Mouse (Mus musculus): Measurements from ENCODE around the gene Slc11a2. TPM values are rescaled to one million over a fixed set of nuclear protein-coding genes. Genes with fewer than 3 reads are reported as not detected.
A peak's percentile ranks its signal among the peaks of the same experiment; 100 is the strongest.

Slc11a2 gene
- polyA plus RNA-seq, 1 experiment from 2014 or later, result 22.0 TPM

- H3K36me3 ChIP-seq, result no peaks in the 10 kb centered on the region
- no peak overlapping the region for H3K9ac ChIP-seq
- 45% methylated on average over 10 of the region's 10 CpGs for WGBS
- ATAC-seq (ENCODE audit: insufficient number of reproducible peaks, insufficient read depth, low FRiP score, low TSS enrichment, low read depth), result no peak
- H3K9me3 ChIP-seq, result no peaks in the 10 kb centered on the region
- H3K4me2 ChIP-seq, result no peak overlapping the region
- no peak overlapping the region for H3K27ac ChIP-seq
- H3K4me3 ChIP-seq, result no peak overlapping the region
- H3K27me3 ChIP-seq, result no peaks in the 10 kb centered on the region
- H3K4me1 ChIP-seq, result peaks cover 6% of the 10 kb centered on the region; the same call in 1 of the 2 replicates
Observed at GRCm38 (mm10) chr15:100458055-100458454, 33.2 kb upstream of the Slc11a2 start.

DNA sequence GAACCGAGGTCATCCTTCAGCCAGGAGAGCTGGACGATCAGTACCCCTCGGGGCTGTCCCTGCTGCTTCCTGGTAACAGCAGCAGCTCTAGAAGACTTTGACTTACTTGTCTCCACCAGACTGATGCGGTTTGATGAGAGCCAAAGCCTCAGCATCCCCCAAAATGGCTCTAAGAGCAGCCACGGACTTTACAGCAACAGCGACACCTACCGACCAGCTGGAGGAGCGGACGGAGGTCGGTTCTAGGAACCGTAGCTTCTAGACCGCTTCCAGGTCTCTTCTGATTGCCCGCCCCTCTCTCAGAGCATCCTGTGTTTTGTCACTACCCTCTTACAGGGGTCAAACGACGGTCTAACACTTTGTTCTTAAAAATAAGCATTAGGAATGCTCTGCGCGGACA lies 32.5 kb upstream of the Slc11a2 start:
- Histone ChIP-seq H3K4me2 (no peak overlapping the region), H3K27ac (no peak overlapping the region), H3K27me3 (no peaks in the 10 kb centered on the region), H3K9ac (no peak overlapping the region), H3K4me3 (no peak overlapping the region), H3K4me1 (peaks cover 6% of the 10 kb centered on the region; the same call in 1 of the 2 replicates), H3K36me3 (no peaks in the 10 kb centered on the region), H3K9me3 (no peaks in the 10 kb centered on the region)
- no peak for ATAC-seq (ENCODE audit: insufficient number of reproducible peaks, insufficient read depth, low FRiP score, low TSS enrichment, low read depth)
- 5% methylated on average over 17 of the region's 17 CpGs for WGBS

GRCm38 (mm10) chr15:100456356-100456991 lies 31.6 kb upstream of the Slc11a2 start:
- WGBS, result 55% methylated on average over 7 of the region's 7 CpGs
- Histone ChIP-seq H3K9ac (no peak overlapping the region), H3K9me3 (no peaks in the 10 kb centered on the region), H3K4me3 (no peak overlapping the region), H3K4me2 (no peak overlapping the region), H3K36me3 (no peaks in the 10 kb centered on the region), H3K4me1 (peaks cover 7% of the 10 kb centered on the region), H3K27ac (no peak overlapping the region), H3K27me3 (no peaks in the 10 kb centered on the region)
- ATAC-seq (ENCODE audit: insufficient number of reproducible peaks, insufficient read depth, low FRiP score, low TSS enrichment, low read depth), result no peak

GRCm38 (mm10) chr15:100452486-100452885 lies 27.6 kb upstream of the Slc11a2 start:
- H3K36me3 ChIP-seq, result no peaks in the 10 kb centered on the region
- ATAC-seq (ENCODE audit: insufficient number of reproducible peaks, insufficient read depth, low FRiP score, low TSS enrichment, low read depth), result no peak
- H3K27me3 ChIP-seq, result no peaks in the 10 kb centered on the region
- H3K9ac ChIP-seq, result no peak overlapping the region
- H3K27ac ChIP-seq, result no peak overlapping the region
- H3K4me3 ChIP-seq, result no peak overlapping the region
- 80% methylated on average over 11 of the region's 11 CpGs for WGBS
- no peaks in the 10 kb centered on the region for H3K9me3 ChIP-seq
- H3K4me2 ChIP-seq, result no peak overlapping the region
- H3K4me1 ChIP-seq, result peaks cover 13% of the 10 kb centered on the region

DNA sequence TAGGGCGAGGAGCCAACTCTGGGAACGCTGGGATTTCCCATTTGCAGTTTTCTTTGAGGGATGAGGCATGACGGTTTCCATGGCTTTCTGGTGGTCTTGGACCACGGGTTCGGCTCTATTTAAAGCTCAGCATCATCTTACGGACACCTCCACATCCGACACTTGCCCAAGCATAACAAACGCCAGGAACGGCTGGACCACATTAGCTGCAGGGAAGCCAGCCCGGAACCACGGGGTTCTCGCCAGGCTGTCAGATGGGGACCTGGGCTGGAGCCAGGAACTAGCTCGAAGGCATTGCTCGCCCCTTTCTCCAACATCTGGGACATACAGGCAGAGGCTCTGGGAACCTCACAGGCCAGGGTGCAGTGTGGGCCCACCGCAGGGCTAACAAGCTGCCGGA lies 26.4 kb upstream of the Slc11a2 start:
- no peaks in the 10 kb centered on the region for H3K9me3 ChIP-seq
- no peak for ATAC-seq (ENCODE audit: insufficient number of reproducible peaks, insufficient read depth, low FRiP score, low TSS enrichment, low read depth)
- no peaks in the 10 kb centered on the region for H3K36me3 ChIP-seq
- H3K4me3 ChIP-seq, result no peak overlapping the region
- no peak overlapping the region for H3K9ac ChIP-seq
- H3K4me2 ChIP-seq, result peak overlapping the region; percentile 20; the same call in 1 of the 2 replicates
- 32% methylated on average over 16 of the region's 16 CpGs for WGBS
- H3K27me3 ChIP-seq, result no peaks in the 10 kb centered on the region
- H3K4me1 ChIP-seq, result peaks cover 10% of the 10 kb centered on the region
- peak overlapping the region; percentile 30 for H3K27ac ChIP-seq

DNA sequence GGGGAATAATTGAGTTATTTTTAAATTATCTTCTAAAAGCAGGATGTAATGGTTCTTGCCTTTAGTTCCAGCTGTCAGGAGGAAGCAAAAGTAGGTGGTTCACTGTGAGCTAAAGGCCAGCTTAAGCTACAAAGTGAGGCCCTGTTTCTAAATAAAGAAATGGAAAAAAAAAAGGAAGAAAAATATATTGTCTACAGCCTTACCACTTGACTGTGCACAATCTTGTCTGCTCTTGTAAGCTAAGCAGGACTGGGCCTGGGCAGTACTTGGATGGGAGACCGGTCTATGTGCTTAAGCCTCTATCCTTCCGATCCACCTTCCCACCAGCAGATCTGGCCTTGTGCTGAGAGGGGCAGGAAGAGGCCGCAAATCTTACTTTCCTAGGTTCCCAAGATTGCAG lies 24.6 kb upstream of the Slc11a2 start:
- H3K36me3 ChIP-seq, result no peaks in the 10 kb centered on the region
- no peaks in the 10 kb centered on the region for H3K27me3 ChIP-seq
- H3K27ac ChIP-seq, result no peak overlapping the region
- H3K9ac ChIP-seq, result no peak overlapping the region
- 91% methylated on average over 3 of the region's 3 CpGs for WGBS
- H3K4me3 ChIP-seq, result no peak overlapping the region
- ATAC-seq (ENCODE audit: insufficient number of reproducible peaks, insufficient read depth, low FRiP score, low TSS enrichment, low read depth), result no peak
- H3K4me1 ChIP-seq, result peaks cover 10% of the 10 kb centered on the region
- no peaks in the 10 kb centered on the region for H3K9me3 ChIP-seq
- no peak overlapping the region for H3K4me2 ChIP-seq

DNA sequence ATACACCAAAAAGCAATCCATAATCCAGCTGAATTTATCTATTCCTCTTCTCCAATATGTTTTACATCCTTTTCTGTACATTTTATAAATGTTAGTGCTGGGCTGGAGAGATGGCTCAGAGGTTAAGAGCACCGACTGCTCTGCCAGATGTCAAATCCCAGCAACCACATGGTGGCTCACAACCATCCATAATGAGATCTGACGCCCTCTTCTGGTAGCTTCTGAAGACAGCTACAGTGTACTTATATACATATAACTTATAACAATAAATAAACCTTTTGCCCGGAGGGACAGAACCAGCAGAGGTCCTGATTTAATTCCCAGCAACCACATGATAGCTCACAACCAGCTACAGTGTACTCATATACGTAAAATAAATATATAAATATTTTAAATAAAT lies 23.7 kb upstream of the Slc11a2 start:
- Histone ChIP-seq H3K4me1 (peaks cover 17% of the 10 kb centered on the region), H3K9me3 (no peaks in the 10 kb centered on the region), H3K9ac (no peak overlapping the region), H3K27me3 (no peaks in the 10 kb centered on the region), H3K4me2 (no peak overlapping the region), H3K27ac (no peak overlapping the region), H3K36me3 (no peaks in the 10 kb centered on the region), H3K4me3 (no peak overlapping the region)
- no peak for ATAC-seq (ENCODE audit: insufficient number of reproducible peaks, insufficient read depth, low FRiP score, low TSS enrichment, low read depth)
- 76% methylated on average over 4 of the region's 4 CpGs for WGBS

- Histone ChIP-seq H3K27ac (no peak overlapping the region), H3K4me3 (no peak overlapping the region), H3K9ac (no peak overlapping the region), H3K9me3 (no peaks in the 10 kb centered on the region), H3K36me3 (no peaks in the 10 kb centered on the region), H3K4me1 (peaks cover 21% of the 10 kb centered on the region), H3K4me2 (no peak overlapping the region), H3K27me3 (no peaks in the 10 kb centered on the region)
- ATAC-seq (ENCODE audit: insufficient number of reproducible peaks, insufficient read depth, low FRiP score, low TSS enrichment, low read depth), result no peak
- 78% methylated on average over 2 of the region's 2 CpGs for WGBS
Observed at GRCm38 (mm10) chr15:100446887-100447286, 22.0 kb upstream of the Slc11a2 start.

GRCm38 (mm10) chr15:100443126-100443922 lies 18.5 kb upstream of the Slc11a2 start:
- no peaks in the 10 kb centered on the region for H3K27me3 ChIP-seq
- H3K9me3 ChIP-seq, result no peaks in the 10 kb centered on the region
- WGBS, result 4% methylated on average over 26 of the region's 31 CpGs
- H3K4me2 ChIP-seq, result peak overlapping the region; percentile 78
- peak; percentile 92 for ATAC-seq (ENCODE audit: insufficient number of reproducible peaks, insufficient read depth, low FRiP score, low TSS enrichment, low read depth)
- H3K27ac ChIP-seq, result peak overlapping the region; percentile 94
- peak overlapping the region; percentile 72 for H3K9ac ChIP-seq
- H3K4me1 ChIP-seq, result peaks cover 11% of the 10 kb centered on the region; the same call in 1 of the 2 replicates
- peak overlapping the region; percentile 45 for H3K4me3 ChIP-seq
- H3K36me3 ChIP-seq, result no peaks in the 10 kb centered on the region

DNA sequence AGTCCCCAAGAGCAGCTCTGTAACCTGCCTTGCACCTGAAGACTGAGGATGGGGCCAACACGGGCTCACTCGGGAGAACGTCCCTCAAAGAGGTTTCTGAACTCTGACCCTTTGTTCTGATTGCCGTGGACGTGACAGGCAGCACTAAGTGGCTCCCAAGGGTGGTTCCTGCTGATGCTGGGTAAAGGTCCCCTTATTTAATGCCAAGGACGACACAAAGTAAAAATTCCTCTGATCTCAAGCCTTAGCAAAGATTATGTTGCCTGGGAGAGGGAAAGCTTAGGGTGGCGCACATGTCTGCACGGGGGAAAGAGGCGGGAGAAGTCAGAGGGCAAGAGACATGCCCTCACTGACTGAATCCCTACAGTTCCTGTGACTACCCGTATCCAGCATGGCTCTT lies 11.6 kb upstream of the Slc11a2 start:
- no peaks in the 10 kb centered on the region for H3K9me3 ChIP-seq
- ATAC-seq (ENCODE audit: insufficient number of reproducible peaks, insufficient read depth, low FRiP score, low TSS enrichment, low read depth), result no peak
- H3K4me1 ChIP-seq, result no peaks in the 10 kb centered on the region
- 67% methylated on average over 10 of the region's 10 CpGs for WGBS
- H3K4me3 ChIP-seq, result no peak overlapping the region
- no peaks in the 10 kb centered on the region for H3K27me3 ChIP-seq
- no peak overlapping the region for H3K4me2 ChIP-seq
- H3K9ac ChIP-seq, result no peak overlapping the region
- no peak overlapping the region for H3K27ac ChIP-seq
- H3K36me3 ChIP-seq, result no peaks in the 10 kb centered on the region

GRCm38 (mm10) chr15:100436112-100436511 lies 11.2 kb upstream of the Slc11a2 start:
- H3K9ac ChIP-seq, result no peak overlapping the region
- WGBS, result 82% methylated on average over 4 of the region's 4 CpGs

DNA sequence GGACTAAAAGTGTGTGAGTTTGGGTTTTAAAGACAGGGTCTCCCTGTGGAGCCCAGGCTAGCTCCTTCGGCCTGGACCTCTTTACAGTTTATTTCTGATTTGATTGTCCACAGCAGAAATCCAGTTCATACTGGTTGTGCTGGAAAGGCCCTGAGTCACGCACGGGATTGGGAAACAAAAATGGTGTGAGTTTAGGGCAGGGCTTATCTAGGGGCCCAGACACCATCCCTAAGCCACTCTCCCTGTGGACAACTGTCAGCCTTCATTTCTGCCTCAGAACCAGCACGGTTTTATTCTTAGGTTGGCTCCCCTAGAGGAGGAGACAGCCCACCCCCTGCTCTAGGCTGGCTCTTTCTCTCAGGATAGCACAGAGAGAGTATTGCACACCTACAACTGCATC lies 8.4 kb upstream of the Slc11a2 start:
- H3K9me3 ChIP-seq, result no peaks in the 10 kb centered on the region
- ATAC-seq (ENCODE audit: insufficient number of reproducible peaks, insufficient read depth, low FRiP score, low TSS enrichment, low read depth), result no peak
- no peaks in the 10 kb centered on the region for H3K36me3 ChIP-seq
- no peak overlapping the region for H3K9ac ChIP-seq
- H3K27ac ChIP-seq, result no peak overlapping the region
- no peak overlapping the region for H3K4me3 ChIP-seq
- no peak overlapping the region for H3K4me2 ChIP-seq
- WGBS, result 61% methylated on average over 4 of the region's 4 CpGs
- no peaks in the 10 kb centered on the region for H3K27me3 ChIP-seq
- no peaks in the 10 kb centered on the region for H3K4me1 ChIP-seq

More at GRCm38 (mm10) chr15:100436112-100436511, 11.2 kb upstream of the Slc11a2 start:
- no peak overlapping the region for H3K4me3 ChIP-seq
- no peak for ATAC-seq (ENCODE audit: insufficient number of reproducible peaks, insufficient read depth, low FRiP score, low TSS enrichment, low read depth)
- no peaks in the 10 kb centered on the region for H3K9me3 ChIP-seq
- no peak overlapping the region for H3K27ac ChIP-seq
- H3K27me3 ChIP-seq, result no peaks in the 10 kb centered on the region
- H3K36me3 ChIP-seq, result no peaks in the 10 kb centered on the region
- H3K4me1 ChIP-seq, result no peaks in the 10 kb centered on the region
- H3K4me2 ChIP-seq, result no peak overlapping the region
